Mouse (Mus musculus) Muller cell, postnatal 12 days (primary cell): ENCODE results near the gene Mmd2.

ENCODE experiments used
- DNase-seq: peaks from one replicate; pipeline ENCODE4 v3.0.0-alpha.2; 2015; ENCODE audit errors: inconsistent ontology term

Gene Mmd2

DNA sequence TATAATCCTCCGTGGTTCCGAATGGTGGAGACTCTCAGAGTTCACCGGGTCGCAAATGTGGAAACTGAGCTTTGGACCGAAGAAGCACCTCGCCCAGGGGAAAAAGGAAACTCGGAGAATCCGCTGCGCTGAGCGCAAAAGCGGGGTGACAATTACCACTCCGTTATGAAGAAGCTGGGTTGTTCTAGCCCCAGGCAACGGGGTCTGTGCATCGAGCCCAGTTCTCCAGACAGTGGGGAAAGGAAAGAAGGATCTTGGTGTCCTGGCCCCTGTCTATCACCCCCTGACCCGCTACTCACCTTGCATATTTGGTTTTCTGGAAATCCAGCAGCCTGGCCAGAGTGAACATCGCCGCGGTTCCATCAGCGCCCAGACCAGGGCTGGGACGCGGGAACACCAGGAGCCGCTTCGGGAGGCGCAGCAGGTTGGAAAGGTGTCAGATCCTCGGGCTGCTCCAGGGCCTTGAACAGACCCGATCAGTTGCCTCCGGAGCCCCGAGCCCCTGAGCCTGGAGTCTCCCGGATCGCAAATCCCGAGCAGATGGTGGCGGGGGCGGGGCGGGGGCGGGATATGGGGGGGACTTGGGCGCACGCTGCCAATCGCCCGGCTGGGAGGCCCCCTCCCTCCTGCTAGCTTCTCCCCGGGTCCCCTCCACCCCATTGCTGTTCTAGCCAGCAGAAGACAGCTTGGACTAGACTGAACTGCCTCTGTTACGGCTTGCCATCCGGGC, at the start of gene Mmd2:
TSS of gene Mmd2 (minus strand) at position 542 of the 730 bp plus-strand sequence.
- peak; percentile 49 for DNase-seq

DNA sequence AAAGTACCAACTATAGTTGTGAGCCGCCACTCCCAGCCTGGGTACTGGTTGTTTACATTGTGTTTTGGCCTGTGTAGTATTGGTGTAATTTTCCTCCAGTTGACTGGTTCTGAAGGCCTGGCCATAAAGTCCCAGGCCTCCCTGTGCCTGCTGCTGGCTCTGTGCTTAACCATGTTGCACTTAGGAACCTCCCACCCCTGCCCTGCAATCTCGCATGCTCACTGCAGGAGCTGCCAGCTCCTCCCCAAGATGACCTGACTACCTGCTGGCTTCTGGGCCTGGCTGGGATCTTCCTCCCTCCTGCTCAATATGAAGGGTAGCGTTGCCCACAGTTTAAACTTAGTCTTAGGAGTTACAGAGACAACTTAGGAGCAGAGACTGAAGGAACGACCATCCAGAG, 43.7 kb upstream of the Mmd2 start:
- no peak for DNase-seq

DNA sequence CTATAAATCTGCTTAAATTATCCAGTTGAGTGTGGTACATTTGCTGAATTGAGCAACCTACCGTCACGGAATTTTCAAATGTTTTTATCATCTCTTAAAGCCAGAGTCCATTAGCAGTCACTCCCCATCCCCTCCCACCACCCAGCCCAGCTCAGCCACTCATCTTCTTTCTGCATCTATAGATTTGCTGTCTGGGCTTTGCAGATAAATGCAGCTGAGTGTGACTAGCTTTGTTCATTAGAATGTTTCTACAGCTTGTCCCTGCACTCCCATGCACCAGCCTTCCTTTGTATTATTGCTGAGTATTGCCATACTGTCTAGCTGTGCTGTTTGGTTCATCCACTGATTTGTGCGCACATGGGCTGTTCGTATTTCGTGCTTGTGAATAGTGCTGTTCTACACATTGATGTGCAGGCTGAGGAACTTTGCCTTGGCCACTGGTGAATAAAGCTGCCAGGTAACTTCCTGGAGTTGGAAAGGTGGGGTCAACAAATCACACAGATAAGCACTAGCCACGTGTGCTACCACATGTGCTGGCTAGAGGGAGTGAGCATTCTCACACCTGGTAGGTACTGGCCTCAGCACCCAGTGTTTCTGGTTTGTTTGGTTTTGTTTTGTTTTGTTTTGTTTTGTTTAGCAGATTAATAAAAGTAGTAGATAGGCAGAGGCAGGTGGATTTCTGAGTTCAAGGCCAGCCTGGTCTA, 42.3 kb upstream of the Mmd2 start:
- no peak for DNase-seq

DNA sequence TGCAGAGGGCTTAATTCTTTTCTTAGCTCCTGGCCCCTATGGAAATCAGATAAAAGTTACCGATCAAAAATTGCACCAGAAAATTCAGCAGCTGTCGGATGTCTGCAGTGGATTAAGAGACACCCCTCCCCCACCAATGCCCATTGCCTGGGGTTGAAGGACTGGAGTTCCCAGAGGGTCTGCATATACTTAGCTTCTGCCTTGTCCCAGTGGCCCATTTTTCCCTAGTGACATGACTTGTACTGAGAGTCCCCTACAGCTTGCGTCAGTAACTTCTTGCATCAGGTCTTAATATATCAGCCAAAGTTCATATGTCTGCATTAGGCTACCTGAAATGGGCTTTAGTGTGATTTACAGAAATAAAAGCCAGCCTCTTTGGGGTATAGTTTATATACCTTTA, 41.8 kb upstream of the Mmd2 start:
- DNase-seq = no peak

DNA sequence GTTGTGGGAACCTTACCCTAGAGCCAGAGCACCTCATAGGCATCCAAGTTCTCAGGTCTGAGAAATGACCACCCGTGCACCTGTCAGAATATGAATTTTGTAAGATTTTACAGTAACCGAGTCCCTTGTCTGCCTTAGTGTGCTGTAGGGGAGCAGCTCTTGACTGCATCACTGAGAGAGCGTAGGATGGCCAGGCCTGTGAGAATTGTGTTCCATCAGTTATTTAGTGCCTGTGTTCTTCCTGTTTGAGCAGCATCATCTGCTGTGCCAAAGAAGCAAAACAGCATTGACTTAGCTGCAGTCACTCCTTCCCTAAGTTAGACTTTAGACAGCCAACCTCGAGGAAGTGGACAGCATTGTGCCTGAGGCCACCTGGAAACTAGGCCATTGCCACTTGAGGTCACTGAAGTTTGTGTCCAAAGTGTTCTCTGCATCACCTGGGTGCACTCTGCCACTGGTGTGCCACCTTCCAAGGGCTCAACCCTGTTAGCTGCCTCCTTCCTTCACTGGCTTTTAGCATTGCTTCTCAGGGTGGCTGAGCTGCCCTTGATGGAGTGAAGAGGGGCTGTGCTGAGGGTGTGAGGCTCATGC, 41.0 kb upstream of the Mmd2 start:
- no peak for DNase-seq

DNA sequence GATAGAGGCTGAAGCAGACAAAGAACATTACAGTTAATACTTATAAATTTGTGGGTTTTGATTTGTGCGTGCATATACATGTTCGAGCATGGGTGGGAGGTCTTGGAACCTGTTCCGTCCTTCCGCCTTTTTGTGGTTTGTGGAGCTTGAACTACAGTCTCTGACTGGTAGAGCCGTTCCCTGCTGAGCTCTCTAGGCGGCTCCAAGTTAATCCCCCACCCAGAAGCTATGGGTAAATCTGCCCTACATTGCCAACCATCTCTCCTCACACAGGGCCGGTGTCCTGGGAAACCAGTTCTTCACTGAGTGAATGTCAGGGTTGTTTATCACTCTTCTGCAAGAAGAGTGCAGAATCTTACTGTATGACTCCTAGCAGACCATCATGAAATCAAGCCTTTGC, 39.6 kb upstream of the Mmd2 start:
- no peak for DNase-seq

DNA sequence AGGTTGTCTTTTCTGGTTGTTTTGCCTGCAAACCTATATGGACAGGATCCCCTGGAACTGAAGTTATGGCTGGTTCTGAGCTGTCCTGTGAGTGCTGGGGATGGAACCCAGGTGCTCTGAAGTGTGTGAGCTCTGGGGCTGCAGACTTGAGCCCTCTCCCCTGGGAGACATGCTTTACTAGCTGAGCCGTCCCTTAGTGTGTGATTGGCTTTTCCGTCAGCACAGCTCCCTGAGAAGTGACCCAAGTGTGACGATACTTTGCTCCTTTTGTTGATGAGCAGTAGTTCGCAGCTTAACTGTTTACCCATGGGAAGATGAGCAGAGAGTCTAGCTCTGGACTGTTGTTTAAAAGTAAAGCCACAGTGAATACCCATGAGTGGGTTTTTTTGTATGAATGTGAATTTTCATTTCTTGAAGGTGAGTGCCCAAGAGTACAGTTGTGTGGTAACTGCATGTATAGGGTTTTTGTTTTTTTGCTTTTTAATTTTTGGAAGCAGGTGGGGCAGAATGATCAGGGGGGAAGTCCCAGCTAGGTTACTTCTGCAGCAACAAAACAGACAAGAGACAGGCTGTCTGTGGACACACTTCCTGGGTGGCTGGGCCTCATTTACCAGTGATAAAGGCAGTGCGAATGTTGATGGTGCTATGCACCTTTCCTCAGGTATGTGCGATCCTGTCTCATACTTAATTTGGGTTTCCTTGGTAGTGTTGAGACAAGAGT, 32.9 kb upstream of the Mmd2 start:
- no peak for DNase-seq

DNA sequence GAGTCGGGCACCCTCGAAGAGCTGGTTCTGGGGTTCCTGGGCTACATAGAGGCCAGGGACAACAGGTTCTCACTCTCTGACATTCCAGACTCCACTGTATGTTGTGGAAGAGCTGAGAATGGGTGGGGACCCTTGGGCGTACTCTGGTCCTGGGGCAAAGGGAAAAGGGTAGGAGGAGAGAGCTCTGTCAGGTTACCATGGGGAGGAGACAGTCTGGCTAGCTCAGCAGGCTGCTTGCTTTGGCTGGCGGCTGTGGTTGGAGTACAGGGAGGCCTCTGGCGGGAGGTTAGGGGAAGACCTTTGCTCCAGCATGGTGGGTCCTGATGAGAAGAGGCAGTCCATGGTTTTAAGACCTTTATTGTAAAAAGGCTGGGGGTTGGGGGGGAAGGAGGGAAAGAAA, 31.5 kb upstream of the Mmd2 start:
- DNase-seq = no peak

DNA sequence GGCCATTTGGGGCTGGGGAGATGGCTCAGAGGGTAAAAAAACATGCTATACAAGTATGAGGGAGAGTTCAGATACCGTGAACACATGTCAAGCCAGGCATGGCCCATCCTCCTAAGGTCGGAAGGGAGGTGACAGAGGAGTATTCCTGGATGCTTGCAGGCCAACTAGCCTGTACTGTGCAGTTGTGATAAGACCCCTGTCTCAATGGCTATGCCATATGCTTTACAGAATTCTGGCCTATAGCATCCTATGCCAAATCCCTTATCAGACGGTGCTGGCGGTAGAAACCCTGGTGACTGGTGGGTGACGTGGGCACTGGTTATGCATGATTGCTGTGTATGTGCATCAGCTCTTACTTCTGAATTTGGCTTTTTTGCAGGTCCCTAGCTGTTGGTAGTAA, 29.2 kb upstream of the Mmd2 start:
- DNase-seq = no peak

DNA sequence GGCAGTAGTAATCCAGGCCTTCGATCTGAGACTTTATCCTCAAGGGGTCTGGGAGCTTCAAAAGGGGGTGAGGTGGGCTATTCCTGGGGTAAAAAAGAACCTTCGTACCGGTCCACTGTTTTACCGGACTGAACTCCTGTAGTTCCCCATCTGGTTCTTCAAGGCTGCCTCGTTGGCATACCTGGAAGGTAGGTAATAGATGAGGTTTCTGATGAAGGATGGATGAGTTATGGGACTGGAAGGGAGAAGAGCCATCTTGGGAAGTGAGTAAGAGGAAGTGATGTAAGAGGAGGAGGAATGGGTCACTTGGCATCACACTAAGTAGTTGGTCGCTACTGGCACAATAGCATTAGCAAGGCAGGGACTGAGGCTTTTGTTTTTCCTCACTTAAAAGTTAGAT, 21.6 kb upstream of the Mmd2 start:
- peak; percentile 54 for DNase-seq

DNA sequence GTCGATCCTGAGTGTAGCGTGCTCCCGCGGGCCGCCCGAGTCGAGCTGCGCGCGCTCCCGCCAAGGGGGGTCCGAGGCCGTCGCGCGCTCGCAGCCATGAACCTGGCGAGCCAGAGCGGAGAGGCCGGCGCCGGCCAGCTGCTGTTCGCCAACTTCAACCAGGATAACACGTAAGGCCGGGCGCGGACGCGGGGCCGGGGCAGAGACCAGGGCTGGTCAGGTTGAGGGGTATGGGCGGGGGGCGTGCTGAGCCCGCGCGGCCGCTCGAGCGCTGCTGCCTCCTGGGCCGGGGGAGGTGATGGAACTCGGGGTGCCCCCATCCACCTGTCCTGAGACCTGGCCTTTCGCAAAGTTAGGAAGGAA, 21.0 kb upstream of the Mmd2 start:
- DNase-seq = no peak

DNA sequence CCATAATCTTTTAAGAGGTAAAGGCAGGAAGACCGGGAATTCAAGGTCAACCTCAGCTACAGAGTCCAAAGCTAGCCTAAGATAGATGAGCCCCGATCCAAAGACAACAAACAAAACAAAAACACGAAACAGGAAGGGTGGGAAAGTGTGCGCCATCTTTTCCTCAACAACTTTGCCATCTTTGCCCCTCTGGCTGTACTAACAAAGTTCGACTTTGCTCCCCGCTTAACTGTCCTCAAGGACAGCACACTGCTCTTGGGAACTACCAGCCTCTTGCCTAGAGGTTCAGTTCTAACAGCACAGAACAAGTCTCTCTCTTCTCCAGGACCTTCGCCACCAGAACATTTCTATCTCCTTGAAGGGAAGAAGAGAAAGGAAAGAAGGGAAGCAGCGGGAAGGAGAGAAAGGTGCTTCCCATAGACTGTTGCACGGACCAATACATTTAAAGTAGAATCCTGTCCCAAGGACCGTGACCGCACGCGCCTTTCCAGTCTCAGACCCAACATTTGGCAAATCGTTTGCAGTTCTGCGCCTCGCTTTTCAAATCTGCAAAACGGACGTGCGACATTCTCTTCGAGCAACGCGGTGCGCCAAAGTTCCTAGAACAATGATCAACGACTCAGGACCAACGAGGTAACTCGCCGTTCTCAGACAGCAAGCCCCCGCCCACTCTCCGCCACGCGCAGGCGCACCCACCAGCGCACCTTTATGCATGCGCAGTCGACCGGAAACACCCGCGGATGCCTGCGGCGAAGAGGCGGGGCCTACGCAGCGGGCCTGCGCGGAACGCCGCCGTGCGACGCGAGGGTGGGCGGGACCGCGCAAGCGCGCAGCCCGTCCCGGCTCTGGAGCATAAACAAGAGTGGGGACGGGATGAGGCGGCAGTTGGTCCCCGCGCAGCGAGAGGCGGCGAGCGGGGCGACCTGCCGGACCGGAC, 20.4 kb upstream of the Mmd2 start:
- DNase-seq = peak; percentile 98

DNA sequence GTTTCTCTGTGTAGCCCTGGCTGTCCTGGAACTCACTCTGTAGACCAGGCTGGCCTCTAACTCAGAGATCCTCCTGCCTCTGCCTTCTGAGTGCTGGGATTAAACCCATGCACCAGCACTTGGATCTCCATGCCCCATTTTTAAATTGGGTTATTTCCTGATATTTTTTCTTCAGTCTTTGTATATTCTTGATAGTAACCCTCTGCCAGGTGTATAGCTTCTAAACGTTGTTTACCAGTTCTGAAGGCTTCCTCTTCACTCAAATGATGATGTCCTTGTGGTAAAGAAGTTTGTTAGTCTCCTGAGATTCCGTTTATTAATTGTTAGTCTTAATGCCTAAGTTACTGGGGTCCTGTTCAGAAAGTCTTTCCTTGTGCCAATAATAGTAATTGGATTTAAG, 18.8 kb upstream of the Mmd2 start, which contains the start of gene Wipi2:
TSS of gene Wipi2 (plus strand) at position 301 of the 400 bp plus-strand sequence.
- no peak for DNase-seq

DNA sequence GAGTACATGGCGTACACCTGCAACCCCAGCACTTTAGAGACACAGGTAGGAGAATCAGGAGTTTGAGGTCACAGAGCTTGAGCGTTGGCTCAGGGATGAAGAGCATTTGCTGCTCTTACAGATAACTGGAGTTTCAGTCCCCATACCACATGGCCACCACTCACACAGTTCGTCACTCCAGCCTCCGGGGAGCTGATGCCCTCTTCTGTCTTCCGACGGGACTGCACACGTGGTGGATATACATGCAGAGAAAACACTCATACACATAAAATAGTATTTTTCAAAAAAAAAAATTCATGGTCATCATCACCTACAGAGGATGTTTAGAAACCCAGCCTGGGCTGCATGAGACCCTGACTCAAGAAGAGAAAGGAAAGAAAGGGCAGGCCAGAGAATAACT, 14.5 kb upstream of the Mmd2 start:
- no peak for DNase-seq

DNA sequence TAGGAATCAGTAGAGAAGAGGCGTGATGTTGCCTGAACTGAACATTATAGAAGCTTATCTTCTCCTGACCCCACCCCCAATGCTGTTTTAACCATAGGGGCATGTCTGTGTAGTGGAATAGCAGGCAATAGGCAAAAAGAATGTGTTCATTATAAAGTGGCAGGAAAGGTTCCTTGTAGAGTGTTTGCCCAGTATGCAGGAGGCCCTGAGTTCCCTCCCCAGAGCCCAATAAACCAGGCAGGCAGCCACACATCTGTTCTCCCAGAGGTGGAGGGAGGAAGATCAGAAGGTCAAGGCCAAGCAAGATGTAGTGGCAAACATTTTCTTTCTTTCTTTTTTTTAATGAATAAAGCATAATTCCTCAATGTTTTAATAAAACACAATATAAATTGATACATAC, 13.5 kb upstream of the Mmd2 start:
- DNase-seq = no peak

DNA sequence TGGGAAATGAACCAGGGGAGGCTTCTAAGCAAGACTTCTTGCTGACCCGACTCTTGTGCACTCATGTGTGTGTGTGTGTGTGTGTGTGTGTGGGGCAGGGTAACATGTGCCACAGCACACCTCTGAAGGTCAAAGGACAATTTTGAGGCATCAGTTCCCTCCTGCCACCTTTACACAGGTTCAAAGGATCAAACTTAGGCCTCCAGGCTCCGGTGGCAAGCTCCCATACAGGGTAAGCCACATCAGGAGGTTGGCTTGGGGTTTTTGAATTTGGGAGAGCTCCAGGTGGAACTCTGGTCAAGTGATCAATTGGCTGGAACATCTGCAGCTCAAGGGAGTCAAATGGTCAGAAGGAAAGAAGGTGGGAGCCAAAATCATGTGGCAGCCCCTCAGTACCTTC, 12.8 kb upstream of the Mmd2 start:
- no peak for DNase-seq

DNA sequence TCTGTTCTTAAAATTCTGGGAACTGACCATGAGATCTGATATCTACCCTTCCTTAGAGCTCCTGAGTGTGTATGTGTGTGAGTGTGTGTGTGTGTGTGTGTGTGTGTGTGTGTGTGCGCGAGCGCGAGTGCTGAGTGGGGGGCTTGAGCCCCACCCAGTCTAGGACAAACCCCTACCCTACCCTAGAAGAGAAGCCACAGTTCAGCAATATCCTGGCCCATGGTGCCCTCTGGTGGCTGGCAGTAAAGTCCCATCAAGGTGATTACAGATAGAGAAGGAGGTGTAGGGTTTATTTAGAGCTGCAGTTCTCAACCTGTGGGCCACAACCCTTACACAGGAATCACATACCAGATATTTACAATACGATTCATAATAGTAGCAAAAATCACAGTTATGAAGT, 11.3 kb upstream of the Mmd2 start:
- DNase-seq = peak; percentile 16

DNA sequence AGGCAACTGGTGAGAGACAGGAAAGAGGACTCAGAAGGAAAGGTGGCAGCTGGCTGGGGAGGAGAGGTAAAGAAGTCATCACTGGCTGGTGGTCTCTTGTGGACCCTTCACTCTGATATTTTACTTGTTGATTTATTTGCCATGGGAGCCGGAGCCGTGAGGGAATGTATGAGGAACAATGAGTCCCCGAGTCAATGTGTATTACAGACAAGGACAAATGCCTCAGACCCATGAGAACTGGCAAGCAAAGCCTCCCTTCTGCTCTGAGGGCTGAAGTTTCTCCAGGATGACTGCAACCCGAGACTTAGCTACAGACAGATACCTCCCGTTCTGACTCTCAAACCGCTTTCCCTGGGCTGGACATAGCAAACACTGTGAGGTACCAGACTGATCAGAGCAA, 7.7 kb upstream of the Mmd2 start:
- DNase-seq = no peak

DNA sequence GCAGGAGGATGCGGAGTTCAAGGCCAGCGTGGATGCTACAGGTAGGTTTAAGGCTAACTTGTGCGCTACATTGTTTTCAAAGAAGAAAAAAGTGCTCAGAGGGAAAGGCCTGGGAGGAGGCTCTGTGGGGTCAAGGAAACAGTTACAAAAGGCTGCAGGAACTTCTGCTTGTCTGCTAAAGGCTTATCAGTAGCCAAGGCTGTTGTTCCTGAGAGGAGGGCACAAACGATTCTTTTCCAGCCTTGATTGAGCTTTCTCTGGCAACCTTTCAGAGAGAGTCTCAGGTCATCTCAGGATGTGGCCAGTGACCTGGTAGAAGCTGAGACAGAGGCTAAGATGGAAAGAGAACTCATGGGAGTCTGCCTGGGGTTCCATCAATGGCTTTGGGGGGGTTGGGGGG, 7.0 kb upstream of the Mmd2 start:
- DNase-seq = no peak

DNA sequence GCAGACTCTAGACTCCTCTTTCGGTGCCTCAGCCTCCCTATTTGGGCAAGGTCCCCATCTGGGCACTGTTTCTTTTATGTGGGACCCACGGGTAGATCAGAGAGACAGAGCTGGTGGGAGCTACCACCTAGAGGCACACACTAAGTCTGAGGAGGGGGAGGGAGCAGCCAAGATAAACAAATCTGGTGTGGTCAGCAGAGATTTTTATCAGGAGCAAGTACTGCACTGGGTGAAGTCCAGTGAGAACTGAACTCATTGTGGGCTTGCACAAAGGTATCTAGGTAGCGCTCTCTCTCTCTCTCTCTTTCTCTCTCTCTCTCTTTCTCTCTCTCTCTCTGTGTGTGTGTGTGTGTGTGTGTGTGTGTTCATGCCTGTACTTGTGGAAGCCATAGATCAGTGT, 5.9 kb upstream of the Mmd2 start:
- DNase-seq = no peak

DNA sequence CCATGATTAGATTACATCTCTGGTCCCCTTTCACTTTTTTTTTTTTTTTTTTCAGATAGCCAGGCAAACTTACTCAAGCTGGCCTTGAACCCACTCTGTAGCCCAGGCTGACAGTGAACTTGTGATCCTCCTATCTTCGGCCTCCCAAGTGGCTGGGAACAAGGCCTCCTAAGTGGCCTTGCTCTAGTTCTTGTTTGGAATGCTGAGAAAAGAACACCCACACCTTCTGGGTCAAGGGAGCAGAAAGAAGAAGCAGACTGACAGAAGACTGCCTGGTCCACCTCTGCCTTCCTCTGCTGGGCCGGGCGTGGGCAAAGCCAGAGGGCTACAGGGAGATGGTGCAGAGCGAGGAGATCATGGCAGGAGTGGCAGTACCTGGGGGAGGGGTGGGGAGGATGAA, 1.8 kb upstream of the Mmd2 start:
- no peak for DNase-seq

DNA sequence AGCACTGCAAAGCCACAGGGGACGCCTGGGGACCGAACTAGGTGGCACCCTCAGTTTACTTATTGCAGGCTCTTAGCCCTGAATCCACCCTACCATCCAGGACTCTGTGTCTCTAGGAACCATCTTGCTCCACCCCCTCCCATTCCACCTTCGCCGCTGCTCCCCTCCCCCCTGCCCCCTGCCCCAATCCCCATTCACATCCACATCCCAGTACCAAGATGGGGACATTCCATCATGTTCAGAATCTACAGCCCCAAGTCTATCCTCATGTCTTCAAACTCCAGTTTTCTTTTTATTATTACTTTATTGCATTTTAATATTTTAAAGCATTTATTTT, 357 bp upstream of the Mmd2 start:
- DNase-seq = no peak
